Comparison of ENCODE assay signal across 8 mouse cellular contexts in genomic region chr7:44984833-44985164, GRCm38 (mm10). TPM values are rescaled to one million over a fixed set of nuclear protein-coding genes. Genes with fewer than 3 reads are reported as not detected.
DNase-seq lines count a peak whose midpoint lies in the region; ATAC-seq and TF ChIP-seq lines count a peak whose summit lies in the region.

No protein-coding gene starts in this region.

- H3K4me1 ChIP-seq in kidney, embryonic 14.5 days (ENCODE audit: control insufficient read depth, insufficient read depth, low read length), result peaks cover 26% of the 10 kb centered on the region
- H3K4me1 ChIP-seq in embryonic facial prominence, embryonic 14.5 days (ENCODE audit: control insufficient read depth, insufficient read depth, low read length), result peaks cover 19% of the 10 kb centered on the region
- H3K4me1 ChIP-seq in intestine, embryonic 16.5 days (ENCODE audit: control insufficient read depth, insufficient read depth, low read length), result peaks cover 21% of the 10 kb centered on the region

- H3K79me2 ChIP-seq in myocyte (ENCODE audit: control insufficient read depth, insufficient read depth), result peaks cover 53% of the 10 kb centered on the region

- peak overlapping the region; percentile 8; the same call in 1 of the 2 replicates for H3K27ac ChIP-seq in kidney, embryonic 14.5 days (ENCODE audit: low read depth, low read length)
- no peak overlapping the region; the same call in 1 of the 2 replicates for H3K27ac ChIP-seq in embryonic facial prominence, embryonic 14.5 days (replicated peaks; ENCODE audit: low read depth, low read length)
- peak overlapping the region; percentile 45 for H3K27ac ChIP-seq in intestine, embryonic 16.5 days (ENCODE audit: low read length)

- WGBS in kidney, embryonic 14.5 days, result 36% methylated on average over 3 of the region's 3 CpGs
- 37% methylated on average over 3 of the region's 3 CpGs for WGBS in embryonic facial prominence, embryonic 14.5 days
- WGBS in intestine, embryonic 16.5 days, result 28% methylated on average over 3 of the region's 3 CpGs

- no peak for TF ChIP-seq POLR2A in myocyte (IDR thresholded peaks at IDR 0.05; ENCODE audit: insufficient read length, low read depth)

- no peak for DNase-seq in kidney, postnatal 14 days
- no peak for DNase-seq in embryonic facial prominence, embryonic 14.5 days (ENCODE audit: low spot score)
- DNase-seq in ovary, postnatal 10 days (ENCODE audit: low spot score), result no peak
- no peak for DNase-seq in layer of hippocampus, adult 9-11 months
- DNase-seq in spleen, adult 12 weeks (ENCODE audit: low spot score), result no peak

- peak overlapping the region; percentile 99; the same call in 1 of the 2 replicates for H3K9ac ChIP-seq in kidney, embryonic 14.5 days (ENCODE audit: low read depth, low read length)
- H3K9ac ChIP-seq in embryonic facial prominence, embryonic 14.5 days (ENCODE audit: low read depth, low read length), result peak overlapping the region; percentile 96; the same call in 1 of the 2 replicates
- peak overlapping the region; percentile 43; the same call in 1 of the 2 replicates for H3K9ac ChIP-seq in intestine, embryonic 16.5 days (ENCODE audit: low read depth, low read length)

- H3K9me3 ChIP-seq in kidney, embryonic 14.5 days (ENCODE audit: control insufficient read depth, low read length), result no peaks in the 10 kb centered on the region
- no peaks in the 10 kb centered on the region for H3K9me3 ChIP-seq in embryonic facial prominence, embryonic 14.5 days (ENCODE audit: control insufficient read depth, low read length)
- H3K9me3 ChIP-seq in intestine, embryonic 16.5 days (ENCODE audit: control insufficient read depth, low read length), result no peaks in the 10 kb centered on the region

- H3K36me3 ChIP-seq in kidney, embryonic 14.5 days (ENCODE audit: control insufficient read depth, insufficient read depth, low read length), result peaks cover 43% of the 10 kb centered on the region
- H3K36me3 ChIP-seq in embryonic facial prominence, embryonic 14.5 days (ENCODE audit: control insufficient read depth, insufficient read depth, low read length), result peaks cover 50% of the 10 kb centered on the region
- peaks cover 20% of the 10 kb centered on the region for H3K36me3 ChIP-seq in intestine, embryonic 16.5 days (ENCODE audit: control insufficient read depth, insufficient read depth, low read length)
- H3K36me3 ChIP-seq in myocyte (ENCODE audit: control insufficient read depth, insufficient read depth), result peaks cover 15% of the 10 kb centered on the region

- peak overlapping the region; percentile 97 for H3K4me3 ChIP-seq in kidney, embryonic 14.5 days (ENCODE audit: low read length)
- peak overlapping the region; percentile 94 for H3K4me3 ChIP-seq in embryonic facial prominence, embryonic 14.5 days (ENCODE audit: low read depth, low read length)
- H3K4me3 ChIP-seq in intestine, embryonic 16.5 days (ENCODE audit: low read length), result peak overlapping the region; percentile 91
- H3K4me3 ChIP-seq in myocyte, result peak overlapping the region; percentile 55

- no peak for ATAC-seq in kidney, embryonic 14.5 days (ENCODE audit: low FRiP score, low TSS enrichment)
- no peak for ATAC-seq in embryonic facial prominence, embryonic 14.5 days (ENCODE audit: low read depth)
- no peak for ATAC-seq in intestine, embryonic 16.5 days

- no peak overlapping the region for H3ac ChIP-seq in myocyte (ENCODE audit: control insufficient read depth, insufficient read length)

- H3K4me2 ChIP-seq in kidney, embryonic 14.5 days (replicated peaks; ENCODE audit: low read depth, low read length), result peak overlapping the region; percentile 55
- peak overlapping the region; percentile 54 for H3K4me2 ChIP-seq in embryonic facial prominence, embryonic 14.5 days (ENCODE audit: low read depth, low read length)
- H3K4me2 ChIP-seq in intestine, embryonic 16.5 days (ENCODE audit: low read depth, low read length), result peak overlapping the region; percentile 69
- H3K4me2 ChIP-seq in myocyte (ENCODE audit: low read depth), result peak overlapping the region; percentile 68

- no peaks in the 10 kb centered on the region for H3K27me3 ChIP-seq in kidney, embryonic 14.5 days (ENCODE audit: control insufficient read depth, insufficient read depth, low read length)
- H3K27me3 ChIP-seq in embryonic facial prominence, embryonic 14.5 days (replicated peaks; ENCODE audit: control insufficient read depth, insufficient read depth, low read length), result no peaks in the 10 kb centered on the region
- no peaks in the 10 kb centered on the region for H3K27me3 ChIP-seq in intestine, embryonic 16.5 days (replicated peaks; ENCODE audit: control insufficient read depth, insufficient read depth, low read length)
- H3K27me3 ChIP-seq in myocyte (ENCODE audit: control insufficient read depth, insufficient read depth, insufficient read length), result no peaks in the 10 kb centered on the region

TF ChIP-seq in myocyte, 11 proteins besides CTCF, POLR2A, EP300 and RAD21:
- TF ChIP-seq SRF (IDR thresholded peaks at IDR 0.05; ENCODE audit: control insufficient read depth, insufficient read length, low read depth) (no peak), TCF12 (IDR thresholded peaks at IDR 0.05; ENCODE audit: insufficient read depth, poor library complexity, severe bottlenecking) (no peak), E2F4 (IDR thresholded peaks at IDR 0.05; ENCODE audit: insufficient read depth) (no peak)

RNA-seq across cellular contexts. Expression of gene Prmt1, which starts 1.6 kb away (rescaled TPM):
- polyA plus RNA-seq in kidney, embryonic 14.5 days (2014; fragmentation: Nextera tagmentation; extraction: Ambion mirVana), result 258 and 308 TPM in 2 replicates
- polyA plus RNA-seq in embryonic facial prominence, embryonic 14.5 days (2014; fragmentation: Nextera tagmentation; extraction: Ambion mirVana), result 173 and 178 TPM in 2 replicates
- polyA plus RNA-seq in intestine, embryonic 16.5 days (2015; fragmentation: Nextera tagmentation; extraction: Ambion mirVana), result 363 and 439 TPM in 2 replicates
- 729 TPM for polyA plus RNA-seq in myocyte (2012; fragmentation: generic; extraction: Trizol)

RNA-seq across cellular contexts. Expression of gene Cpt1c, which starts 10.1 kb away (rescaled TPM):
- 13.7 and 19.2 TPM in 2 replicates for polyA plus RNA-seq in kidney, embryonic 14.5 days (2014; fragmentation: Nextera tagmentation; extraction: Ambion mirVana)
- polyA plus RNA-seq in embryonic facial prominence, embryonic 14.5 days (2014; fragmentation: Nextera tagmentation; extraction: Ambion mirVana), result 22.4 and 31.1 TPM in 2 replicates
- 14.0 and 14.2 TPM in 2 replicates for polyA plus RNA-seq in intestine, embryonic 16.5 days (2015; fragmentation: Nextera tagmentation; extraction: Ambion mirVana)
- polyA plus RNA-seq in myocyte (2012; fragmentation: generic; extraction: Trizol), result 2.7 TPM

RNA-seq across cellular contexts. Expression of gene Irf3, which starts 12.6 kb away (rescaled TPM):
- 66.2 and 81.6 TPM in 2 replicates for polyA plus RNA-seq in kidney, embryonic 14.5 days (2014; fragmentation: Nextera tagmentation; extraction: Ambion mirVana)
- polyA plus RNA-seq in embryonic facial prominence, embryonic 14.5 days (2014; fragmentation: Nextera tagmentation; extraction: Ambion mirVana), result 77.7 and 84.6 TPM in 2 replicates
- polyA plus RNA-seq in intestine, embryonic 16.5 days (2015; fragmentation: Nextera tagmentation; extraction: Ambion mirVana), result 96.1 and 115 TPM in 2 replicates
- 45.1 TPM for polyA plus RNA-seq in myocyte (2012; fragmentation: generic; extraction: Trizol)

RNA-seq across cellular contexts. Expression of gene Bcl2l12, which starts 13.7 kb away (rescaled TPM):
- polyA plus RNA-seq in kidney, embryonic 14.5 days (2014; fragmentation: Nextera tagmentation; extraction: Ambion mirVana), result 54.9 and 71.1 TPM in 2 replicates
- polyA plus RNA-seq in embryonic facial prominence, embryonic 14.5 days (2014; fragmentation: Nextera tagmentation; extraction: Ambion mirVana), result 43.2 and 48.6 TPM in 2 replicates
- 33.0 and 36.9 TPM in 2 replicates for polyA plus RNA-seq in intestine, embryonic 16.5 days (2015; fragmentation: Nextera tagmentation; extraction: Ambion mirVana)
- polyA plus RNA-seq in myocyte (2012; fragmentation: generic; extraction: Trizol), result 13.3 TPM

RNA-seq across cellular contexts. Expression of gene Scaf1, which starts 31.4 kb away (rescaled TPM):
- 46.5 and 54.0 TPM in 2 replicates for polyA plus RNA-seq in kidney, embryonic 14.5 days (2014; fragmentation: Nextera tagmentation; extraction: Ambion mirVana)
- 43.7 and 47.5 TPM in 2 replicates for polyA plus RNA-seq in embryonic facial prominence, embryonic 14.5 days (2014; fragmentation: Nextera tagmentation; extraction: Ambion mirVana)
- polyA plus RNA-seq in intestine, embryonic 16.5 days (2015; fragmentation: Nextera tagmentation; extraction: Ambion mirVana), result 20.1 and 23.2 TPM in 2 replicates
- polyA plus RNA-seq in myocyte (2012; fragmentation: generic; extraction: Trizol), result 56.7 TPM

Comparison
In these comparisons a context has a peak if more than half of its experiments do, and no peak if none do; other contexts are left out.
1. H3K9ac ChIP-seq: peak in every context shown above with its lines; median percentile 99 in kidney, embryonic 14.5 days; 96 in embryonic facial prominence, embryonic 14.5 days; 43 in intestine, embryonic 16.5 days.